Mouse (Mus musculus): ENCODE measurements at regions not wholly inside any gene's neighbourhood (a gene's known extent, or its start where the extent isn't known, plus 50 kb on each side); places are given as distances from the start of the nearest gene placed in this dataset.

GRCm38 (mm10) chr12:13677266-13677665, 408.3 kb downstream of the Nbas start:
- DNase-seq: peak; percentile 9

GRCm38 (mm10) chr12:13669453-13669852, 400.5 kb downstream of the Nbas start:
- DNase-seq: no peak

GRCm38 (mm10) chr12:13668485-13669022, 399.6 kb downstream of the Nbas start:
- no peak for DNase-seq

- no peak for DNase-seq
Measured at GRCm38 (mm10) chr12:13639336-13639735, 370.4 kb downstream of the Nbas start.
